Mouse (Mus musculus): ENCODE results near the gene Mlf1. TPM values are rescaled to one million over a fixed set of nuclear protein-coding genes. Genes with fewer than 3 reads are reported as not detected.

Gene Mlf1
- polyA plus RNA-seq, 1 experiment from 2014 or later: 5.6 TPM

GRCm38 (mm10) chr3:67375063-67375462 is 1.2 kb downstream of the Mlf1 start, which contains the start of gene Gm17402:
TSS of gene Gm17402 (minus strand) at chr3:67375163.
- H3K4me1 ChIP-seq (replicated peaks; ENCODE audit: control insufficient read depth, insufficient read depth, low read length): no peaks in the 10 kb centered on the region
- no peaks in the 10 kb centered on the region for H3K36me3 ChIP-seq (ENCODE audit: control insufficient read depth, insufficient read depth, low read length)
- no peaks in the 10 kb centered on the region for H3K9me3 ChIP-seq (ENCODE audit: control insufficient read depth, low read length)
- peak within 1 kb of the TSS; percentile 46 for H3K4me3 ChIP-seq (ENCODE audit: low read depth, low read length)
- H3K9ac ChIP-seq (ENCODE audit: low read depth, low read length): peak within 1 kb of the TSS; percentile 37; the same call in 1 of the 2 replicates
- H3K27ac ChIP-seq (ENCODE audit: low read depth, low read length): no peak within 1 kb of the TSS
- H3K27me3 ChIP-seq (replicated peaks; ENCODE audit: control insufficient read depth, insufficient read depth, low read length): peaks cover 10% of the 10 kb centered on the region; the same call in 1 of the 2 replicates
- WGBS: 53% methylated on average over 3 of the region's 3 CpGs
- H3K4me2 ChIP-seq: peak within 1 kb of the TSS; percentile 80
- DNase-seq (ENCODE audit: low spot score): no peak
- no peak for ATAC-seq (replicated peaks; ENCODE audit: low FRiP score)

- DNase-seq (ENCODE audit: low spot score) (no peak), ATAC-seq (replicated peaks; ENCODE audit: low FRiP score) (no peak)
- Histone ChIP-seq H3K4me1 (replicated peaks; ENCODE audit: control insufficient read depth, insufficient read depth, low read length) (no peaks in the 10 kb centered on the region), H3K9ac (ENCODE audit: low read depth, low read length) (no peak overlapping the region), H3K4me2 (no peak overlapping the region), H3K27me3 (replicated peaks; ENCODE audit: control insufficient read depth, insufficient read depth, low read length) (peaks cover 3% of the 10 kb centered on the region; the same call in 1 of the 2 replicates), H3K36me3 (ENCODE audit: control insufficient read depth, insufficient read depth, low read length) (no peaks in the 10 kb centered on the region), H3K4me3 (ENCODE audit: low read depth, low read length) (no peak overlapping the region), H3K27ac (ENCODE audit: low read depth, low read length) (no peak overlapping the region), H3K9me3 (ENCODE audit: control insufficient read depth, low read length) (no peaks in the 10 kb centered on the region)
Observed at GRCm38 (mm10) chr3:67378215-67378614, 4.3 kb downstream of the Mlf1 start.

DNA sequence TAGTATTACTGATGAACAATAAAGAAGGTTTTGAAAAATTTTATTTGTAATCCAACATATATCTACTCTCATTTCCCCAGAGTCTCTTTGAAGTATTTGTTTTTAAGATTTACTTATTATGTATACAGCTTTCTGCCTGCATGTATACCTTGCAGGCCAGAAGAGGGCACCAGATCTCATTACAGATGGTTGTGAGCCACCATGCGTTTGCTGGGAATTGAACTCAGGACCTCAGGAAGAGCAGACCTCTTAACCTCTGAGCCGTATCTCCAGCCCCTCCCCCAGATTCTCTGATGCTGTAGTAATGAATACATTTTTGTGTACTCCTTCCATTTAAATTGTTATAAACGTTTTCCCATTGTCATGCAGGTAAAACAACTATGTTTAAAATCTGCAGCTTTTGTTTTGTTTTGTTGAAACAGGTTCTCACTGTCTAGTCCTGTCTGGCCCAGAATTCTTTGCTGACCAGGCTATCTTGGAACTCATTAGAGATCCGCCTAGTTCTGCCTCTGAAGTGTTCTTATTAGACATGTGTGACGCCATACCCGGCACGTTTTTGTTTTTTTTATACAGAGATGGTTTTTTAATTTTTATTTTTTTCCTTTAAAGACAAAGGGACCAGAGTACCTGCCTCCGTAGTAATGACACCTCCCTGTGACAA is 55.6 kb downstream of the Mlf1 start:
- Histone ChIP-seq H3K4me1 (replicated peaks; ENCODE audit: control insufficient read depth, insufficient read depth, low read length) (peaks cover 7% of the 10 kb centered on the region), H3K27ac (ENCODE audit: low read depth, low read length) (no peak overlapping the region), H3K4me2 (peak overlapping the region; percentile 86; the same call in 1 of the 2 replicates), H3K36me3 (ENCODE audit: control insufficient read depth, insufficient read depth, low read length) (peaks cover 2% of the 10 kb centered on the region; the same call in 1 of the 2 replicates), H3K4me3 (ENCODE audit: low read depth, low read length) (peak overlapping the region; percentile 98), H3K9ac (ENCODE audit: low read depth, low read length) (no peak overlapping the region), H3K9me3 (ENCODE audit: control insufficient read depth, low read length) (peaks cover 3% of the 10 kb centered on the region), H3K27me3 (replicated peaks; ENCODE audit: control insufficient read depth, insufficient read depth, low read length) (no peaks in the 10 kb centered on the region)
- ATAC-seq (replicated peaks; ENCODE audit: low FRiP score): no peak; the same call in 1 of the 2 replicates
- 35% methylated on average over 8 of the region's 8 CpGs for WGBS
- DNase-seq (ENCODE audit: low spot score): no peak

GRCm38 (mm10) chr3:67429999-67430380 is 56.1 kb downstream of the Mlf1 start, which contains the start of gene Gfm1:
TSS of gene Gfm1 (plus strand) at chr3:67430096.
- H3K27ac ChIP-seq (ENCODE audit: low read depth, low read length): no peak within 1 kb of the TSS
- no peaks in the 10 kb centered on the region for H3K27me3 ChIP-seq (replicated peaks; ENCODE audit: control insufficient read depth, insufficient read depth, low read length)
- 0% methylated on average over 24 of the region's 24 CpGs for WGBS
- DNase-seq (ENCODE audit: low spot score) (peak; percentile 83), ATAC-seq (replicated peaks; ENCODE audit: low FRiP score) (peak; percentile 94)
- peaks cover 3% of the 10 kb centered on the region for H3K9me3 ChIP-seq (ENCODE audit: control insufficient read depth, low read length)
- peaks cover 7% of the 10 kb centered on the region for H3K4me1 ChIP-seq (replicated peaks; ENCODE audit: control insufficient read depth, insufficient read depth, low read length)
- peak within 1 kb of the TSS; percentile 98 for H3K4me3 ChIP-seq (ENCODE audit: low read depth, low read length)
- peak within 1 kb of the TSS; percentile 86 for H3K9ac ChIP-seq (ENCODE audit: low read depth, low read length)
- H3K36me3 ChIP-seq (ENCODE audit: control insufficient read depth, insufficient read depth, low read length): peaks cover 3% of the 10 kb centered on the region; the same call in 1 of the 2 replicates
- H3K4me2 ChIP-seq: peak within 1 kb of the TSS; percentile 86

- Histone ChIP-seq H3K4me2 (no peak overlapping the region), H3K27me3 (replicated peaks; ENCODE audit: control insufficient read depth, insufficient read depth, low read length) (no peaks in the 10 kb centered on the region), H3K4me1 (replicated peaks; ENCODE audit: control insufficient read depth, insufficient read depth, low read length) (peaks cover 7% of the 10 kb centered on the region), H3K9ac (ENCODE audit: low read depth, low read length) (no peak overlapping the region), H3K4me3 (ENCODE audit: low read depth, low read length) (no peak overlapping the region), H3K27ac (ENCODE audit: low read depth, low read length) (no peak overlapping the region), H3K36me3 (ENCODE audit: control insufficient read depth, insufficient read depth, low read length) (peaks cover 17% of the 10 kb centered on the region), H3K9me3 (ENCODE audit: control insufficient read depth, low read length) (no peaks in the 10 kb centered on the region)
- DNase-seq (ENCODE audit: low spot score) (no peak), ATAC-seq (replicated peaks; ENCODE audit: low FRiP score) (no peak)
- 93% methylated on average over 6 of the region's 6 CpGs for WGBS
Observed at GRCm38 (mm10) chr3:67434011-67434410, 60.1 kb downstream of the Mlf1 start.

DNA sequence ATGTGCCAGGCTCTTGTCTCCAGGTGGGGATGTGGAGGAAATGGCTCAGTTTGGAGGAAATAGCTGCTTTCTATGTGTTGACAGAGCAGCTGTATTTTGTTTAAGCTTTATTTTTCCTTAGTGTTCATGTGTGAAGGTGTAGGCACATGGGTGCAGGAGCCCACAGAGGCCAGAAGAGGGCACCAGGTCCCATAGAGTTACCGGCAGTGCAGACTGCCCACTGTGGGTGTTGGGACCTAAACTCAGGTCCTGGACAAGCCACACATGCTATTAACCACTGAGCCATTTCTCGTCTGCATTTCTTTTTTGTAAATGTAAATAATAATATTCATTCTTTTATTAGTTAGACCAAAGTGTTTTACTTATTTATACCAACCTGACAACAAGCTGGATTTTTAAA is 73.2 kb downstream of the Mlf1 start:
- no peak overlapping the region for H3K4me3 ChIP-seq (ENCODE audit: low read depth, low read length)
- 94% methylated on average over 2 of the region's 2 CpGs for WGBS
- peaks cover 41% of the 10 kb centered on the region for H3K36me3 ChIP-seq (ENCODE audit: control insufficient read depth, insufficient read depth, low read length)
- H3K27me3 ChIP-seq (replicated peaks; ENCODE audit: control insufficient read depth, insufficient read depth, low read length): no peaks in the 10 kb centered on the region
- H3K4me2 ChIP-seq: no peak overlapping the region
- ATAC-seq (replicated peaks; ENCODE audit: low FRiP score) (no peak), DNase-seq (ENCODE audit: low spot score) (no peak)
- no peak overlapping the region for H3K27ac ChIP-seq (ENCODE audit: low read depth, low read length)
- no peaks in the 10 kb centered on the region for H3K4me1 ChIP-seq (replicated peaks; ENCODE audit: control insufficient read depth, insufficient read depth, low read length)
- H3K9ac ChIP-seq (ENCODE audit: low read depth, low read length): no peak overlapping the region
- H3K9me3 ChIP-seq (ENCODE audit: control insufficient read depth, low read length): no peaks in the 10 kb centered on the region

Other genes with a start within 250 kb of the Mlf1 start
- not detected in 2 replicates for gene Gm17402, start 1.1 kb downstream of the Mlf1 start, polyA plus RNA-seq (2014; fragmentation: Nextera tagmentation; extraction: Ambion mirVana)
- 83.3 and 96.1 TPM in 2 replicates for gene Gfm1, start 56.0 kb downstream of the Mlf1 start, polyA plus RNA-seq (2014; fragmentation: Nextera tagmentation; extraction: Ambion mirVana)
- gene Lxn, start 89.8 kb downstream of the Mlf1 start, polyA plus RNA-seq (2014; fragmentation: Nextera tagmentation; extraction: Ambion mirVana): 30.4 and 32.8 TPM in 2 replicates
- 3.4 and 4.6 TPM in 2 replicates for gene Rarres1, start 141.4 kb downstream of the Mlf1 start, polyA plus RNA-seq (2014; fragmentation: Nextera tagmentation; extraction: Ambion mirVana)
- gene Mfsd1, start 208.6 kb downstream of the Mlf1 start, polyA plus RNA-seq (2014; fragmentation: Nextera tagmentation; extraction: Ambion mirVana): 44.4 and 51.7 TPM in 2 replicates

Data from liver, embryonic 11.5 days (tissue).